Mouse (Mus musculus) heart, adult 11 months (tissue): ENCODE measurements around the gene Mlf2.

Experiments used
- DNase-seq: peaks from one replicate; pipeline ENCODE4 v3.0.0; 2022

Gene Mlf2

GRCm38 (mm10) chr6:124936681-124937080 lies 5.5 kb downstream of the Mlf2 start:
- no peak for DNase-seq

DNA sequence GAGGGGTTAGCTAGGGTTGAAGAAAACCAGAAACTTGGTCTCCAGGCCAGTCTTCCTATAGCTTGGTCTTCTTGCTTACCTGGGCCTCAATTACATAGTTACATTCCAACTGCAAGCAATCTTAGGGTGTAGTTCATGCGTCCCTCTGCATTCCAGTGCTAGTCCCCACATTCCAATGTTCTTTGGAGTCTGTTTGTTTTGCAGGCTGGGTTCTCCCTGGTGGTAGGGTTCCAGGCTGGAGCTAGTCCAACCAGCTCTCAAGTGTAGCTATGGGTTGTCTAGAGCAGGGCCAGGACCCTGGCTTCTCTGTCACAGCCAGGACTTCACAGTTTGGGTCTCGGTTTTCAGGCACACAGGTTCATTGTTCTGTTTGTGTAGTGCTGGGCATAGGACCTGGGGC lies 6.3 kb downstream of the Mlf2 start:
- no peak for DNase-seq

GRCm38 (mm10) chr6:124938554-124938953 lies 7.4 kb downstream of the Mlf2 start:
- no peak for DNase-seq

GRCm38 (mm10) chr6:124941679-124942078 lies 10.5 kb downstream of the Mlf2 start:
- no peak for DNase-seq

- DNase-seq = no peak
These were observed 12.3 kb downstream of the Mlf2 start for GRCm38 (mm10) chr6:124943526-124943925.

GRCm38 (mm10) chr6:124953991-124954715 lies 23.0 kb downstream of the Mlf2 start:
- DNase-seq = no peak

DNA sequence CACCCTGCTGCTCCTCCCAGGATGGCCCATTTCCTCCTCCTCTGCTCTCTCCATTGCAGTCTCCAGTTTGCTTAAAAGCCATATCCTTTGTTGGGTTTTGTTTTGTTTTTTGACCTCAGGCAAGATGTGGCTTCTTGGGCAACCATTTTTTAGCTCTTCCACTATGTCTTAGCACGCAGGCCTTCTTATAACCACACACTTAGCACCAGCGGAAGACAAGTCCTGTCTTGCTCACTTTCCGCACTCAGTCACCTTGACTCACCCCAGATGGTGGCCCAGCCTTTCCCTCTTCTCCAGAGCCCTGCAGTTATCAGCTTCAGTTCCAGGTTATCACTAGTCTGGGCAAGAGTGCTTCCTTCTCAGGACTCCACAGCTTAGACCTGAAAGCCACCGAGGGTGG lies 24.0 kb downstream of the Mlf2 start:
- no peak for DNase-seq

DNA sequence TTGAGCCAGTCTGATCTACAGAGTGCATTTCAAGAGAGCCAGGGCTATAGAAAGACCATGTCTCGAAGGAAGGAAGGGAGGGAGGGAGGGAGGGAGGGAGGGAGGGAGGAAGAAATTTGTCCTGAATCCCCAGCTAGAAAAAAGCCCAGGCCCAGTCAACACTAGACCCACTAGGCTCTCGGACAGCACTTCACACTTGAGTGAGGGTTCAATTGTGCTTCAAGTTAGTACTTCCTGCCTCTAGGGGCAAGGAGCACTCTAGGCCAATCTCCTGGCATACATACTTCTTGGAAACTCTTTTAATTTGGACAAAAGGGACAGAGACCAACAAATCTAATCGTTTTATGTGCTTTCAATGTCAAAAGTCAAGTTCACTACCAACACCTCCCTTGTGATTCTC lies 26.9 kb downstream of the Mlf2 start:
- DNase-seq = no peak

GRCm38 (mm10) chr6:124959960-124960359 lies 28.8 kb downstream of the Mlf2 start:
- no peak for DNase-seq

DNA sequence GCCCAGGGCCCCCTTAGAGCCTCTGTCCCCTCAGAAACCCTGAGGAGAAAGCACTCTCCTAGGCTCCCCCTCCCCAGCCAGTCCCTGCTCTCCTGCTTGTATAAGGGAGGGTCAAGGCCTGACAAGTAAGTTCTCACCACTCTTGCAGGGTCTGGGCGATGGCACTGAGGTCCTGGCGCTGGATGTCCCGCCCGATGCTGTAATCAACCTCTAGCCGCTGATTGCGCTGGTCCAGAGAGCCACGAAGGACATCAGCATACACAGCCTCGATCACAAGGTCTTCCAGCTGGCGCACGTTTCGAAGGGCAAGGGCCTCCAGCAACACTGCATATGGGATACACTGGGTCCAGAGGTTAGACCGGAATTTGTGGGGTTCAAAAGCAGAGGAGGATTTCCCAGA lies 29.8 kb downstream of the Mlf2 start:
- DNase-seq = peak; percentile 91

DNA sequence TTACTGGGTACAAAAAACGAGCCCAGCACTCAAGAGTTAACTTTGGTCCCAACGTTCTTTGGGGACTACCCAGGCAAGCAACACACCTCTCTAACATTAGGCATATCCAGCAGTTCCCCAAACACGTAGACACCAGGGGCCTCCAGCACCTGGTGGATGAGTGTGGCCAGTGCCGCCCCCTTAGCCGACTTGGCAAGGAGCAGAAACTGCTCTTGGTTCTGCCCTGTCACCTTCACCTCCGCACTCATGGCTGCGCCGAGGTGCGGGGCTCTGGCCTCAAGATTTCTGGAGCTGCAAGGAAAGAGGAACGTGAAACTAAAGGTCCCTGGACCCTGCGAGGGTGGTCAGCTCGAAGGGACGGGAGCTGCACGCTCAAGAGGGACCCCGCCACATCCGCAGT lies 33.5 kb downstream of the Mlf2 start:
- no peak for DNase-seq

DNA sequence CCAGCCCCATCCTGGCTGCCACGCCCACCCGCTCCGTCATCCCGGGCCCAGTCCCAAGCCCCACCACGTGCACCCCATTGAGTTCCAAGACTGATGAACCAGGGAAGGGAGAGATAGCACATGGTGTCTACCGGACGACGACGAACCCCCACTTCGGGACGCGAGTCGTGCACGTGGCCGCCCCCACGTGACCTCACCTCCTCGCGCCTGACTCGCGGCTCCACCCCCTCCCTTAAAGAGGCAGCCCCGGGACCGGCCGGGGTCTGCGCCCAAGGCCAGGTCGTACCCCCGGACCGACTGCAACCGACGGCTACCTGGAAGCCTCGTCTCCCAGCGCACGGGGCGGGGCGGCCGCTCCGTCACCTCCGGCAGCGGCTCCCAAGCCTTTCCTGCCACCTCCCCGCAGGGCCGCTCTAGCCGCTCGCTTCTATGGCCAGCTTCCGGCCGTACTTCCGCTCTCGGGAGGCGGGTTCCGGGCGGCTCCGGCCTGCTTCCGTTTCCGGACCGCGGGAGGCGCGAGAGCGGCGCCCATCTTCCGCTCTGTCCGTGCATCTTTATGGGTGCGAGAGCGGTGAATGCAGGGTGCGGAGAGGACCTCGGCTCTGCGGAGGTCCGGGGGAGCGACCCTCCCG lies 34.0 kb downstream of the Mlf2 start, which contains the start of gene Cops7a:
Gene Cops7a, minus strand, starts transcription at position 451 of the 632 bp plus-strand sequence.
- peak; percentile 99 for DNase-seq

DNA sequence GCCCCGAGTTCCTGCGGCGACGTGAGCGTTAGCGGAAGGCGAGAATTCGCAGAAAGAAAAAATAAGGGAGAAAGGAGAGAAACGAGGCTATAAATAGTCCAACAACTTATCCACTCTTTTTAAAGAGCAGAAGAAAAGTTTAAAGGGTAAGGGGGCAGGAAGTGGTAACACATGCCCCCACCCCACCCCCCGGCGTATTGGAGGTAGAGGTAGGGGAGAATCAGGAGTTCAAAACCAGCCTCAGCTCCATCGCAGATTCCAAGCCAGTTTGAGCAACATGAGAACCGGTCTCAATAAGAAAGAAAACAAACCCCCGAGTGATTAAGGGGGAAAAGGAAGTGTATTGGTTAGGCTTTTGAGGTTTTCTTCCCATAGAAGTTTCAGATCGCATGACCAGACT lies 34.6 kb downstream of the Mlf2 start:
- DNase-seq = no peak

GRCm38 (mm10) chr6:124966466-124967118 lies 35.4 kb downstream of the Mlf2 start:
- no peak for DNase-seq

- no peak for DNase-seq
These were observed 36.6 kb downstream of the Mlf2 start for GRCm38 (mm10) chr6:124967766-124968165.
